Mouse (Mus musculus) R1 (cell line): Measurements from ENCODE around the gene Clec1a.

ENCODE experiments used
- DNase-seq: peaks from one replicate; pipeline ENCODE4 v3.0.0-alpha.2; 2018; ENCODE audit warnings: low read depth, low spot score

Gene Clec1a

GRCm38 (mm10) chr6:129405999-129406398 is 45.8 kb downstream of the Clec1a start:
- DNase-seq = no peak

DNA sequence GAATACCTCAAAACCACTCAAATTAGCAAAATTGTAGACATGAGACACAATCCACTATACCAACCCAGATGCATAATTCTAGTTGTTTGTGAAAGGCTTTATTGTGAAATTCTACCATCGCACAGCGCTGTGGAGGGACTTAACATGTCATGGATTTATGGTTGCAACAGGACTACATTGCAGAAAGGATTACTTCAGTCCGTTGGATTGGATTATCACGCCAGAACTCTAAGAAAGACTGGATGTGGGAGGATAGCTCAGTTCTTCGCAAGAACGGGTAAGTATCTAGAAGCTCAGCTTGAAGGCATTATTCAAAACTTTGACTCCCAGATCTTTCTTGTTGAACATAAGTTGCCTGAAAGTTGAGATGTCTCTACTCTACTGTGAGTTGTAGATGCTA is 48.4 kb downstream of the Clec1a start:
- DNase-seq = no peak

- no peak for DNase-seq
Measured at GRCm38 (mm10) chr6:129402404-129402803, 49.4 kb downstream of the Clec1a start.

DNA sequence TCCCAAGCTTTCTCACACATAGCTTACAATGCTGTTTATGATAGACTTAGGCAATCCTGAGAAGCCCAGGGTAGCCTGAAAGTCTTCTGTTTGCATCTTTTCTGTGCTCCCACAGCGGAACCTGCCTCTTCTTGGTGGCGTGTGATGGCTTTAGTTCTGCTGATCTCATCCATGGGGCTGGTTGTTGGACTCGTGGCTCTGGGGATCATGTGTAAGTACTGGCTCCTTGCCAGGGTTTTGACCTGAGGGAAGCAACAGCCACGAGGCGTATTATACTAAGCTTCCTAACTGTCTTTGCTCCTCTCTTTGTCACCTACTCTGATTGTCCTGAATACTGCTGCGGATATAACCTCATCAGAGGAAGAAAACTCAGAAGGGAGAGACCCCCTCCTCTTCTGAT is 51.9 kb downstream of the Clec1a start:
- no peak for DNase-seq

DNA sequence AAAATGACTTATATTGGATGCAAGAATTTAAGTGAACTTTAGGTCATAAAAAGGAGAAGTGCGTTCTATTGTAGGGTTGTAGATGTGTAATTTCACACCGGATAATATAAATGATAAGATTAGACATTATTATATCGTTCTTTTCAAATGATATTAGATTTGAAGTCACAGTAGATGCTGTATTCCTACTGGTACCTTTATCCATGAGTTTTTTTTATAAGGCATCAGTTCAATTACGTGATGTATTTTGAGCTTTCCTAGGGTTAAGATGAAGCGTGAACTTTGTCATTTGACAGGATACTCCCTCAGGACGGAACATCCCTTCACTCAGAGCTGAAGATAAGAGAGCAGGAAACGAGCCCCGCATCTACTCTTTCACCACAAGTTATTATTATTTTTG is 54.8 kb downstream of the Clec1a start, which contains the start of gene Clec1b:
Clec1b (plus strand) TSS at position 301 of the 400 bp plus-strand sequence.
- DNase-seq = no peak

GRCm38 (mm10) chr6:129393732-129394131 is 58.1 kb downstream of the Clec1a start:
- no peak for DNase-seq

DNA sequence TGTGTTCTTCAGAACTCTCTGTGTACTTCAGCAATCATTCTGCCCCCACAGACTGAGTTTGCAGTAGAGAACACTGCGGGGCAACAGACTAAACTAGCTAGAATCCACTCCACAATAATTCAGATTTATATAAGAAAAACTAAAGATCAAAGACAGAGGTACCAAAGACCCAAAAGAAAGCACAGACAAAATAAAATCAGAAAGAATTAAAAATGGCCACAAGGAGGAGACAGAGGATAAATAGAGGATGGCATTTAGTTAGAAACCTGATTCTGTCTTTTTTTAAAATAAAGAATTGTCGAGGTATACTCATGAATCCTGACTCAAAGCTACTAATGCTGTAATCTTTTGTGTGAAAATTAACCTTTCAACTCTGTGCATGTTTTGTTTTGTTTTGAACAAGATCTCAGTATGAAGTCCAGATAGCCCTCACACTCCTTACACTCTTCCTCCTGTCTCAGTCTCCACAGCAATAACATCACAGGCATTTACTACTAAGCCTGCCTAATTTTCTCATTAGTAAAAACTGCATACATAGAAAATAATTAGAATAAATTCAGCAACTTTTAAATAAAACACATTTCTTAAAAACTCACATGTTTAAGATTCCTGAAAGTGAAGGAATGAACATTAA is 58.6 kb downstream of the Clec1a start:
- DNase-seq = no peak

- DNase-seq = no peak
Measured at GRCm38 (mm10) chr6:129385774-129386173, 66.0 kb downstream of the Clec1a start, which contains the start of gene Clec12b. Gene Clec12b (minus strand): TSS chr6:129385874.

DNA sequence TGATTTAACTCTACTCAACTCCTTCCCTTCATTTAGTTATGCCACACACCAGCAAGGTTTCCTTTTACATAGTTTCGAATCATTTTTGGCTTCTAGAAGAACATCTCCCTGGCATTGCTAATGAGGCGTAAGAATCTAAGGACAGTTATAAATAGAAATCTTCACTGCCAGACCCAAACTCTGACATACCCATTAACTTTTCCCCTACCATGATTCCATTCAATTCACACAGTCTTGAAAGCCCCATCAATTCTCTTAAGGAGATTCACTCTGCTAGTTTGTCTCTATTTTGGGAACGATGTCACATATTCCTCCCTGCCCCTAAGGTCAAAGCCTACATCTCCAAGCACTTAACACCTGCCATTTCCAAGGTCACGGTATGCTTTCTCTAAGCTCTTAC is 66.8 kb downstream of the Clec1a start:
- no peak for DNase-seq

GRCm38 (mm10) chr6:129383466-129383865 is 68.3 kb downstream of the Clec1a start:
- no peak for DNase-seq

GRCm38 (mm10) chr6:129381736-129382135 is 70.1 kb downstream of the Clec1a start:
- no peak for DNase-seq

GRCm38 (mm10) chr6:129380454-129380853 is 71.3 kb downstream of the Clec1a start:
- no peak for DNase-seq

GRCm38 (mm10) chr6:129374937-129375471 is 76.8 kb downstream of the Clec1a start:
- no peak for DNase-seq
